Mouse (Mus musculus) lung, adult 10 weeks (tissue): ENCODE data around the gene 4930563M21Rik. TPM values are rescaled to one million over a fixed set of nuclear protein-coding genes. Genes with fewer than 3 reads are reported as not detected.

Source experiments
- polyA plus RNA-seq: library from polyadenylated mRNA; stranded (reverse); fragments of 350-450 nt; fragmentation: Illumina TruSeq; extraction: RNeasy Lipid Tissue Mini Kit (QIAGEN cat#74804); gene quantifications from one replicate; pipeline ENCODE4 v1.2.3, GENCODE M21; 2014; ENCODE audit warnings: low read depth, low replicate concordance; ENCODE audit not compliant: insufficient read depth

The 4930563M21Rik gene
- not detected for polyA plus RNA-seq

GRCm38 (mm10) chr9:56010450-56010849 lies at the start of gene 4930563M21Rik:
4930563M21Rik (minus strand) TSS chr9:56010550.

GRCm38 (mm10) chr9:56041372-56042180 lies 31.2 kb upstream of the 4930563M21Rik start, which contains the start of gene Rcn2:
Rcn2 (plus strand) TSS chr9:56041845.

GRCm38 (mm10) chr9:55937664-55938617 lies 72.4 kb downstream of the 4930563M21Rik start, which contains the start of gene Scaper:
Scaper (minus strand) TSS chr9:55938119.

Other genes starting within 250 kb of the 4930563M21Rik start
- gene Scaper, start 72.4 kb downstream of the 4930563M21Rik start, polyA plus RNA-seq: 4.0 TPM
- gene Rcn2, start 31.3 kb upstream of the 4930563M21Rik start, polyA plus RNA-seq: 62.0 TPM
- gene Pstpip1, start 79.4 kb upstream of the 4930563M21Rik start, polyA plus RNA-seq: 8.8 TPM
- 62.9 TPM for gene Tspan3, start 154.9 kb upstream of the 4930563M21Rik start, polyA plus RNA-seq